Mouse (Mus musculus) spleen, adult 2 months (tissue): Measurements from ENCODE around the gene Tsga10. TPM values are rescaled to one million over a fixed set of nuclear protein-coding genes. Genes with fewer than 3 reads are reported as not detected.

ENCODE experiments used
- DNase-seq, 2 experiments: peaks; one replicate each; pipeline versions ENCODE4 v3.0.0 to v3.0.0-alpha.2; 2012 to 2021; ENCODE audit warnings: low spot score in 2 of 2, low read depth in 1 of 2
- H3K27ac ChIP-seq: fragments of 200-500 bp; 2 replicates; pipeline ENCODE4 v1.5.1; 2012; ENCODE audit warnings: low read length, inconsistent platforms; ENCODE audit not compliant: insufficient read depth
- H3K27me3 ChIP-seq: fragments of 200-500 bp; 2 replicates; pipeline ENCODE4 v1.6.1; 2012; ENCODE audit warnings: mild to moderate bottlenecking, moderate library complexity, low read length, inconsistent platforms; ENCODE audit not compliant: control insufficient read depth, insufficient read depth
- H3K36me3 ChIP-seq: fragments of 200-500 bp; 2 replicates; pipeline ENCODE4 v1.6.1; 2012; ENCODE audit warnings: mild to moderate bottlenecking, low read length, inconsistent platforms; ENCODE audit not compliant: control insufficient read depth, insufficient read depth
- H3K4me1 ChIP-seq: fragments of 200-500 bp; 2 replicates; pipeline ENCODE4 v1.6.1; 2011; ENCODE audit warnings: inconsistent platforms; ENCODE audit not compliant: control insufficient read depth, insufficient read depth, insufficient read length
- H3K4me3 ChIP-seq: fragments of 200-500 bp; 2 replicates; pipeline ENCODE4 v1.5.1; 2011; ENCODE audit warnings: mild to moderate bottlenecking, inconsistent platforms; ENCODE audit not compliant: insufficient read depth, insufficient read length; ENCODE audit errors: extremely low read depth
- CTCF ChIP-seq: fragments of 200-500 bp; IDR thresholded peaks from 2 replicates; pipeline ENCODE4 v1.5.1; 2011; ENCODE audit warnings: mild to moderate bottlenecking, inconsistent platforms; ENCODE audit not compliant: insufficient read depth, insufficient read length, insufficient replicate concordance; ENCODE audit errors: extremely low read depth
- POLR2A ChIP-seq: fragments of 200-500 bp; IDR thresholded peaks from 2 replicates; pipeline ENCODE4 v1.6.1; 2011; ENCODE audit warnings: low read depth, low read length, inconsistent platforms
- WGBS: fragments of 180-500 bp; shearing (Covaris S2); methylation state at CpG from one replicate; pipeline ENCODE4 v1.1.7; 2018; 5-methylcytosine and 5-hydroxymethylcytosine counted together
- polyA plus RNA-seq: library from polyadenylated mRNA; depleted of rRNA; stranded (reverse); fragments of >200 nt; gene quantifications from 2 replicates; pipeline ENCODE4 v1.2.3, GENCODE M21; 2012

The Tsga10 gene
- polyA plus RNA-seq, 1 experiment, result 0.35 TPM

DNA sequence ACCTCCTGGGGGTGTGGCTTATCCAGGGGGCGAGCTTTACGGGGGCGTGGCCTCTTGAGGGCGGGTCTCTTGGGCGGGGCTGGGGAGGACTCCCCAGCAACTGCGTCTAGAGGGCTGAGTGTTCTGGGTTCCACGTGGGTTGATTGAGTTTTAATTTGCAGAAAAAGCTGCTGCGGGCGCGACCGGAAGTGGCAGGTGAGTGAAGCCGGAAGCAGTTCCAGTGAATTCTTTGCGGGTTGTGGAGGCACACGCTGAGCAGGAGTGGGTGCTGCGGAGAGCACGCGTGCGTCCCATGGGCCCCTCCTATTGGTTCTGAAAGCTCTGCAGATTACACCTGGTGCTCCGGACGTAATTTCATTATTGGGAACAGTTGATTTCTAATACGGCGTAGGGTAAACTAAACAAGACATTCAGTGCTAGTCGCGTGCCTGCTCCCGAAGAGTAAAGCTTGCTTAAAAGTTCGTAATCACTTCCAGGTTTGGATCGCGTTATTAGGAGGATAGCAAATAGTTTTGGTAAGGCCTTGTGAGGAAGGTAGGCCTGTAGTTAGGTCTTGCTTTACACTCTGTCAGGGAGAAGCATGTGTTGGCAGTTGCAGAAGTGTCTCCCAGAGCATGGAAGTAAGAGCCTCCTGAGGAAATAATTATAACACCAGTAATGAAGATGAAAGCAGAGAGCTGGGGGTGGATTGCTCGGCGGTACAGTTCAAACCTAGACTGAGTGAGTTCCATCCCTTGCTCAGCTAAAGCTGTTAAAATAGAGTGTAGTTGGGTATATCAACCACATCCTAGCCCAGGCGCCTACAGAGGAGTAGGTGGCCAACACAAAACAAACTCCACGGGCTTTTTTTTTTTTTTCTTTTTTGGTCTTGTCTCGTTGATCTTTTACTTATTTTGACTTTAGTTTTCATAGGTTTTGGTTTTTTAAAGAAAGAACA lies 6.2 kb upstream of the Tsga10 start:
- 3% methylated on average over 33 of the region's 33 CpGs for WGBS
- H3K4me3 ChIP-seq, result peak overlapping the region; percentile 72
- H3K36me3 ChIP-seq, result peaks cover 6% of the 10 kb centered on the region
- H3K27me3 ChIP-seq, result no peaks in the 10 kb centered on the region
- H3K4me1 ChIP-seq, result peaks cover 2% of the 10 kb centered on the region; the same call in 1 of the 2 replicates
- 0 out of 2 replicates have a peak overlapping the region, but pooled peaks have one; percentile 18 for H3K27ac ChIP-seq
- TF ChIP-seq POLR2A, result 0 out of 2 replicates have a peak, but pooled peaks have one; percentile 6
- TF ChIP-seq CTCF, result no peak
- DNase-seq, result peak; percentile 68 to 76

- Histone ChIP-seq H3K4me3 (peak within 1 kb of the TSS; percentile 72), H3K27ac (peak within 1 kb of the TSS; percentile 18; the same call in 1 of the 2 replicates), H3K4me1 (peaks cover 2% of the 10 kb centered on the region; the same call in 1 of the 2 replicates), H3K27me3 (no peaks in the 10 kb centered on the region), H3K36me3 (peaks cover 5% of the 10 kb centered on the region)
- no peak for DNase-seq
- 30% methylated on average over 7 of the region's 7 CpGs for WGBS
- no peak for TF ChIP-seq CTCF
- TF ChIP-seq POLR2A, result no peak
Observed at GRCm38 (mm10) chr1:37871704-37872103, 5.5 kb upstream of the Tsga10 start, which contains the start of gene Lipt1. TSS of gene Lipt1 (plus strand) at chr1:37871738.

- Histone ChIP-seq H3K4me1 (peaks cover 2% of the 10 kb centered on the region), H3K4me3 (no peak overlapping the region), H3K27me3 (no peaks in the 10 kb centered on the region), H3K36me3 (no peaks in the 10 kb centered on the region), H3K27ac (no peak overlapping the region)
- 82% methylated on average over 2 of the region's 2 CpGs for WGBS
- TF ChIP-seq CTCF, result no peak
- TF ChIP-seq POLR2A, result no peak
- DNase-seq, result no peak
Observed at GRCm38 (mm10) chr1:37869362-37869761, 3.1 kb upstream of the Tsga10 start.

GRCm38 (mm10) chr1:37868640-37869039 lies 2.4 kb upstream of the Tsga10 start:
- Histone ChIP-seq H3K4me3 (no peak overlapping the region), H3K4me1 (peaks cover 2% of the 10 kb centered on the region), H3K36me3 (no peaks in the 10 kb centered on the region), H3K27ac (no peak overlapping the region), H3K27me3 (no peaks in the 10 kb centered on the region)
- DNase-seq, result no peak
- TF ChIP-seq CTCF (no peak), POLR2A (no peak)
- 33% methylated on average over 10 of the region's 10 CpGs for WGBS

DNA sequence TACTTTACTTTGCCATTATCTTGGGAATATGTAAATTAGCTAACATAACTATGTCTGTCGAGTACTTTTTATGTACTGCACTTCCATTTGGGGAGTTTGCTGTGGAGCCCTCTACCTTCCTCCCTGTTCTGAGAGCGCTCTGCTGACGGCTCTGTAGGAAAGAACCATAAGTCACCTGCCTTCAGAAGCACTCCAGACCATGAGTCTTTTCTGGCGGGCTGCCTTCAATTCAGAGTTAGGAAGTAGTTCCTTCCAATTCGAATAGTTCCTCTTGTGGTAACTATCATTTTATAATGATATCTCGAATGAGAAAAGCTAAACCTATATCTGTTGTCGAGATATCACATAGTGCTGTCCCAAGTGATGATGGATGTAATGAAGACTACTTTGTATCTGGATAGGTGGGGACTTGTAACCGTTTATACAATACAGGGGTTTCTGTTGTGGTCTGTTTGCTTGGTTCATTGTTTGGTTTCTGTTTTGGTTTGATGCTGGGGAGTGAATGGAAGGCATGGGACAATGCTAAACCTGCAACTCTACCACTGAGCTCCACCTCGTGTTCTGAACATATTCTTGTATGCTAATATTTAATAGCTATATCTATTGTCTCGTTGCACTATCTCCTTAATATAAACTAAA lies 1.6 kb upstream of the Tsga10 start:
- 40% methylated on average over 10 of the region's 10 CpGs for WGBS

DNA sequence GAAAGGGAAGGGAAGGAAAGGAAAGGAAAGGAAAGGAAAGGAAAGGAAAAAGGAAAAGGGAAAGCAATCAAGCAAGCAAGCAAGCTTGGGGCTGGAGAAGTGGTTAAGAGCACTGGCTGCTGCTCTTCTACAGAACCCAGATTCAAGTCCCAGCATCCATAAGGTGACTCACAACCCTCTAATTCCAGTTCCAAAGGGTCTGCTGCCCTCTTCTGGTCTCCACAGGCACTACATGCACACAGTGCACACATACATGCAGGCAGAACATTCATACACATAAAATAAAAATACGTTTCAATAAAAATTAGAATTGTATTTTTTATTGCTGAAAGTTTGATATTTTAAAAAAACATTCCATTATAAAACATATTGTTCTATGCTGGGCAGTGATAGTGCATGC lies 827 bp upstream of the Tsga10 start:
- Histone ChIP-seq H3K27me3 (no peaks in the 10 kb centered on the region), H3K36me3 (no peaks in the 10 kb centered on the region), H3K27ac (no peak overlapping the region), H3K4me1 (peaks cover 2% of the 10 kb centered on the region; the same call in 1 of the 2 replicates), H3K4me3 (no peak overlapping the region)
- TF ChIP-seq CTCF (peak; percentile 26; the same call in 1 of the 2 replicates), POLR2A (no peak)
- WGBS, result 94% methylated on average over 1 of the region's 1 CpGs
- no peak for DNase-seq

More for the DNA sequence above, 1.6 kb upstream of the Tsga10 start:
- Histone ChIP-seq H3K27me3 (no peaks in the 10 kb centered on the region), H3K4me3 (no peak overlapping the region), H3K27ac (no peak overlapping the region), H3K36me3 (no peaks in the 10 kb centered on the region), H3K4me1 (peaks cover 2% of the 10 kb centered on the region)
- DNase-seq, result no peak
- TF ChIP-seq CTCF, result no peak
- no peak for TF ChIP-seq POLR2A
